Mouse (Mus musculus): ENCODE data around the gene Peak1.
A peak's percentile ranks its signal among the peaks of the same experiment; 100 is the strongest.
"Not testable (repeated sequence)": the region's sequence is repeated elsewhere in the genome, so short reads cannot be mapped to it uniquely, and the experiment has no call there.

Peak1 gene

GRCm38 (mm10) chr9:56417948-56418737 lies at the start of gene Peak1, which contains the start of gene Hmg20a:
Gene Peak1 (minus strand): TSS chr9:56418067.
Gene Hmg20a (plus strand): TSS chr9:56418609.
- peak; percentile 100 for DNase-seq

GRCm38 (mm10) chr9:56466251-56466650 lies 48.4 kb upstream of the Peak1 start:
- DNase-seq = no peak

- DNase-seq = no peak
These were observed 47.2 kb upstream of the Peak1 start for GRCm38 (mm10) chr9:56464863-56465654.

GRCm38 (mm10) chr9:56463686-56464515 lies 46.0 kb upstream of the Peak1 start:
- DNase-seq = no peak

GRCm38 (mm10) chr9:56463046-56463445 lies 45.2 kb upstream of the Peak1 start:
- no peak for DNase-seq

- peak; percentile 38 for DNase-seq
These were observed 44.7 kb upstream of the Peak1 start for GRCm38 (mm10) chr9:56462606-56463005.

- DNase-seq = no peak
These were observed 43.1 kb upstream of the Peak1 start for GRCm38 (mm10) chr9:56460987-56461386.

- no peak for DNase-seq
These were observed 38.6 kb upstream of the Peak1 start for GRCm38 (mm10) chr9:56456426-56456825.

GRCm38 (mm10) chr9:56453038-56453815 lies 35.4 kb upstream of the Peak1 start:
- DNase-seq = no peak

GRCm38 (mm10) chr9:56451570-56451969 lies 33.7 kb upstream of the Peak1 start:
- DNase-seq = peak; percentile 30

GRCm38 (mm10) chr9:56439699-56440098 lies 21.8 kb upstream of the Peak1 start:
- DNase-seq = no peak

- DNase-seq = not testable (repeated sequence)
These were observed 19.5 kb upstream of the Peak1 start for GRCm38 (mm10) chr9:56437300-56437892.

- DNase-seq = peak; percentile 58
These were observed 18.1 kb upstream of the Peak1 start for GRCm38 (mm10) chr9:56435821-56436526.

- DNase-seq = no peak
These were observed 7.0 kb upstream of the Peak1 start for GRCm38 (mm10) chr9:56424861-56425260.

- DNase-seq = no peak
These were observed 4.1 kb upstream of the Peak1 start for GRCm38 (mm10) chr9:56421991-56422390.

- no peak for DNase-seq
These were observed 3.2 kb upstream of the Peak1 start for GRCm38 (mm10) chr9:56420892-56421601.

- DNase-seq = no peak
These were observed 2.4 kb upstream of the Peak1 start for GRCm38 (mm10) chr9:56420236-56420635.

- peak; percentile 81 for DNase-seq
These were observed 922 bp upstream of the Peak1 start for GRCm38 (mm10) chr9:56418738-56419239.

GRCm38 (mm10) chr9:56417415-56417947 lies 386 bp downstream of the Peak1 start:
- DNase-seq = peak; percentile 82

Measured in cerebellum, adult 11-12 months (tissue).